Mouse (Mus musculus) lung, postnatal 0 days (tissue): ENCODE results near the gene Uqcr11.

Source experiments
- CTCF ChIP-seq: IDR thresholded peaks from 2 replicates; pipeline ENCODE4 v1.5.1; 2016; ENCODE audit warnings: antibody characterized with exemption, mild to moderate bottlenecking
- EP300 ChIP-seq: IDR thresholded peaks from 2 replicates; pipeline ENCODE4 v1.6.1; 2016; ENCODE audit warnings: antibody characterized with exemption, mild to moderate bottlenecking, control low read depth

DNA sequence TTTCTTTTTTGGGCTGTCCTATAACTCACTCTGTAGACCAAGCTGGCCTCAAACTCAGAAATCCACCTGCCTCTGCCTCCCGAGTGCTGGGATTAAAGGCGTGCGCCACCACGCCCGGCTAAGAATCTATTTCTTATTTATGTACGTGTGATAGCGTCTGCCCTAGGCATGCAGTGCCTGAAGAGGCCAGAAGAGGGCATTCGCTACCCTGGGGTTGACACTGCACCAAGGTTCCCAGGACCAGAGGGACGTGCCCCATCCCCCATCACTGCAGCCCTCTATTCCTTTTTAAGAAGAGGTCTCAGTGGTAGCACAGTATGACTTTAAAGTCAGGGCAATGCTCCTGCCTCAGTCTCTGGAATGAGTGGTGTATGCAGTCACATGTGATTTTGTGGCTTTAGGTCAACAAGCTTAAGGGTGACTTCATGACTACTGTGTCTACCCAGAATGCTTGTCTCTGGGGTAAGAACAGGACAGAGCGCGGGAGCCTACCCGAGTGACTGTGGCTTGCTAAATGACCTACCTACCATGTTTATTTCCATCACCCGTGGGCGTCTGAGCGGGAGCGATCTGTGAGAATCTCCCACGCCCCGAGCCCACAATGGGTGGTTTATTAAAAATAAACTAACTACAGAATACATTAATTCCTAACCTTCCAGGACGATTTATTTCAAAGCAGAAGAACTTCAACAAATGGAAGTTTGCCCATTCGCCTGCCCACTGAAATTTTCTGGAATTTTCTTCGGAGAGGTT lies 36.5 kb downstream of the Uqcr11 start:
- TF ChIP-seq EP300 (no peak), CTCF (peak; percentile 40)
